Mouse (Mus musculus): ENCODE measurements around the gene Mroh7. TPM values are rescaled to one million over a fixed set of nuclear protein-coding genes. Genes with fewer than 3 reads are reported as not detected.

Mroh7 gene
- polyA plus RNA-seq, 1 experiment from 2014 or later = 0.38 TPM

DNA sequence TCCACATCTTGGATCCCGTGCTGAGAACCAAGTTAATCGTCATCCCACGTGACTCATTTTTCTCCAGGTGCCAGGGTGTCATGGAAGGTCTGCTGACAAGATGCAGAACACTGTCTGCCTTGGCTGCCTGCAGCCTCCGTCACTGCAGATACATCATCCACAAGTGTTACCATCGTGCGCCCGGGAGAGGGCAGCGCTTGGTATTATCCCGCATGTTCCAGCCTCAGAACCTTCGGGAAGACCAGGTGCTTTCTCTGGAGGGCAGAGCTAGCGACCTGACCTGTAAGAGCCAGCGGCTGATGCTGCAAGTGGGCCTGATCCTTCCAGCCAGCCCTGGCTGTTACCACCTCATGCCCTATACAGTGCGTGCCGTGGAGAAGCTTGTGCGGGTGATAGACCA, 77.7 kb downstream of the Mroh7 start:
- H3K36me3 ChIP-seq (ENCODE audit: control insufficient read depth, insufficient read depth, low read length) = 0 out of 2 replicates have a peak, but pooled peaks cover 3% of the 10 kb centered on the region
- 96% methylated on average over 15 of the region's 15 CpGs for WGBS
- no peak overlapping the region for H3K9ac ChIP-seq (ENCODE audit: low read depth, low read length)
- H3K9me3 ChIP-seq (replicated peaks; ENCODE audit: control insufficient read depth, low read length, poor library complexity, severe bottlenecking) = no peaks in the 10 kb centered on the region
- H3K4me1 ChIP-seq (ENCODE audit: control insufficient read depth, insufficient read depth, low read length) = peaks cover 7% of the 10 kb centered on the region
- peaks cover 10% of the 10 kb centered on the region for H3K27me3 ChIP-seq (ENCODE audit: control insufficient read depth, insufficient read depth, low read depth, low read length)
- H3K27ac ChIP-seq (ENCODE audit: low read length) = no peak overlapping the region
- no peak for ATAC-seq
- no peak overlapping the region for H3K4me3 ChIP-seq (ENCODE audit: low read depth, low read length)
- H3K4me2 ChIP-seq (ENCODE audit: low read length) = no peak overlapping the region

DNA sequence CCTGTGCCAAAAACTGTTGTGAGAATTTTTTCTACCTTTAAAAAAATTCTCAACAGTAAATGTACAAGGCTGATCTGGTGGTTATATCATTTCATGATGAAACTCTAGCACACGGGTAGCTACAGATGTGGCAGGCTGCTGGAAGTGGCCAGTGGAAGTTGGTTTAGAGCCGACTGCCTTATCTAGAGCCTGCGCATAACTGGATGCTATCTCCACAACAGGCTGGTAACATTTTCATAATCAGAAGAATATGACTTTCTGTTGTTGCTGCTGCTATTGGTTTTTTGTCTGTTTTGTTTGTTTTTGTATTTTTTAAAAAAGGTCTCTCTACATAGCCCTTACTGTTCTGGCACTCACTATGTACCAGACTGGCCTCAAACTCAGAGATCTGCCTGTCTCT, 78.2 kb downstream of the Mroh7 start:
- ATAC-seq = no peak
- Histone ChIP-seq H3K4me2 (ENCODE audit: low read length) (no peak overlapping the region), H3K27ac (ENCODE audit: low read length) (no peak overlapping the region), H3K4me3 (ENCODE audit: low read depth, low read length) (no peak overlapping the region), H3K36me3 (ENCODE audit: control insufficient read depth, insufficient read depth, low read length) (0 out of 2 replicates have a peak, but pooled peaks cover 3% of the 10 kb centered on the region), H3K9me3 (replicated peaks; ENCODE audit: control insufficient read depth, low read length, poor library complexity, severe bottlenecking) (no peaks in the 10 kb centered on the region), H3K4me1 (ENCODE audit: control insufficient read depth, insufficient read depth, low read length) (peaks cover 7% of the 10 kb centered on the region), H3K9ac (ENCODE audit: low read depth, low read length) (no peak overlapping the region), H3K27me3 (ENCODE audit: control insufficient read depth, insufficient read depth, low read depth, low read length) (peaks cover 10% of the 10 kb centered on the region)
- 97% methylated on average over 3 of the region's 3 CpGs for WGBS

DNA sequence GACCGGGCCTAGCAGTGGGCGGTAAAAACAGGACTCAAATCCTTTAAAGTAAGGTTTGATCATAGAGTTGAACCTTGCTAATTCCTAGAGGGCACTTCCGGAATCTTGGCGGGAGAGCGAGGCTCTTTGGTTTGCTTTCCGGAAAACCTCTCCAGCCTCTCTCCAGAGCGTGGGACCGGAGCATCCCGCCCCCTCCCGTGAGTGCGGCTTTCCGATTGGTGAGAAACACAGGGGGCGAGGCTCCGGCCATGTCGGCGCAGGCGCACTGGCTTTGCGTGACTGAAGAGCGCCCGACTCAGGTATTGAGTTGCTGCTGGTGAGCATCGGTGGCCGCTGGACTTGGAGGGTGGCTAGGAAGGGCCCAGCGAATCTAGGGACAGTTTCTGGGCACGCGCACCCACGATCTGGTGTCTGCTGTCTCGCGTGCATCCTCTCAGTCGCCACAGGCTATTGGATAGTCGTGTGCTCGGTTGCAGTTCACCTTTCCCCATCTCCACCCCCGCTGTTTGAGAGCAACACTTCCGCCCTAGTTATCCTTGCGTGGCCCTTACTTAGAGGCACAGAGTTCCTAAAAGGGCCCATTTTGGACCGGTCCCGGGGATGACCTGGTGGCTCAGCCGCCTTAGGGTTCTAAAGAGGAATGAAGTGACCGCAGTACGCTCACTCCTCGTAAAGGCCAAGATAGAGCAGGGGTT, 79.7 kb downstream of the Mroh7 start, which contains the start of gene Pars2:
Gene Pars2 (plus strand): TSS at position 237 of the 695 bp plus-strand sequence.
- Histone ChIP-seq H3K27ac (ENCODE audit: low read length) (peak within 1 kb of the TSS; percentile 79), H3K4me1 (ENCODE audit: control insufficient read depth, insufficient read depth, low read length) (peaks cover 7% of the 10 kb centered on the region), H3K9ac (ENCODE audit: low read depth, low read length) (peak within 1 kb of the TSS; percentile 80), H3K9me3 (replicated peaks; ENCODE audit: control insufficient read depth, low read length, poor library complexity, severe bottlenecking) (no peaks in the 10 kb centered on the region), H3K4me3 (ENCODE audit: low read depth, low read length) (peak within 1 kb of the TSS; percentile 72), H3K27me3 (ENCODE audit: control insufficient read depth, insufficient read depth, low read depth, low read length) (peaks cover 10% of the 10 kb centered on the region), H3K4me2 (ENCODE audit: low read length) (peak within 1 kb of the TSS; percentile 97), H3K36me3 (ENCODE audit: control insufficient read depth, insufficient read depth, low read length) (0 out of 2 replicates have a peak, but pooled peaks cover 3% of the 10 kb centered on the region)
- WGBS = 2% methylated on average over 40 of the region's 40 CpGs
- peak; percentile 97 for ATAC-seq

DNA sequence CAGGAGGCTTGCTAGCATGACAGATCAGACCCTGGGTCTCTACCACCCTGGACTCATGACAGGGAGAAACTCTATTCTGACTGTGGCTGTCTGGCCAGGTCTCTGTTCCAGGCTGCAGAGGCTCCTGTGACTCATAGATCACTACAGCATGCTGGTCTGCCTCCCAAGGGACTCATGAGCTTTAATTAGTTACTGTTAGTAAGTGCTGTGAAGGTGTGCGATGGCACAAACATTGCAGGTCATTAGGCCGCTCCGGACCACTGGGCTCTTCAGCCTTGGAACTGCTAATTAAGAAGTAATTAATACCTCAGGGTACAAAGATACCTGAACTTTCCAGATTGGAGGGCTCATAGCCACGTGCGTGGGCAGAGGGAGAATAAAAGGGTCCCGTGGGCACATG, 83.6 kb downstream of the Mroh7 start:
- WGBS = 87% methylated on average over 6 of the region's 6 CpGs
- ATAC-seq = no peak
- H3K27me3 ChIP-seq (ENCODE audit: control insufficient read depth, insufficient read depth, low read depth, low read length) = peaks cover 10% of the 10 kb centered on the region

DNA sequence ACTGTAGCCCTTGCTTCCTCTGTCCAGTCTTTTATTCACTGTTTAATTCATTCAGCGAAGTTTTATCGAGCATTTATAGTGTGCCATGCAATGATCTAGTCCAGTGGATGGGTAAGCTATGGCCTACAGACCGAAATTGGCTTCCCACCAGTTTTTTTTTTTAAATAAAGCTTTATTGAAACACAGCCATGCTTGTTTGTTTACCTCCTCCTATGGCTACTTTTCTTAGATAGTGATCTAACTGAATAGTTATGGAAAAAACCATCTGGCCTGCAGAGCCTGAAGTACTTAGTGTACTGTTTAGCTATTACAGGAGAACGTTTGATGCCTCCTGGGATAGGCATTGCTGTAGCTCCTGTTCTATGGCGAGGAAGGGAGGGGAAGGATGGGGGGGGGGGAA, 84.9 kb downstream of the Mroh7 start:
- Histone ChIP-seq H3K4me3 (ENCODE audit: low read depth, low read length) (no peak overlapping the region), H3K9ac (ENCODE audit: low read depth, low read length) (no peak overlapping the region), H3K27ac (ENCODE audit: low read length) (no peak overlapping the region), H3K27me3 (ENCODE audit: control insufficient read depth, insufficient read depth, low read depth, low read length) (peaks cover 10% of the 10 kb centered on the region), H3K4me1 (ENCODE audit: control insufficient read depth, insufficient read depth, low read length) (peaks cover 7% of the 10 kb centered on the region), H3K4me2 (ENCODE audit: low read length) (no peak overlapping the region), H3K9me3 (replicated peaks; ENCODE audit: control insufficient read depth, low read length, poor library complexity, severe bottlenecking) (no peaks in the 10 kb centered on the region), H3K36me3 (ENCODE audit: control insufficient read depth, insufficient read depth, low read length) (no peaks in the 10 kb centered on the region)
- ATAC-seq = no peak
- WGBS = 76% methylated on average over 5 of the region's 5 CpGs

More for the DNA sequence above, 83.6 kb downstream of the Mroh7 start:
- H3K4me1 ChIP-seq (ENCODE audit: control insufficient read depth, insufficient read depth, low read length) = peaks cover 15% of the 10 kb centered on the region
- no peak overlapping the region for H3K4me2 ChIP-seq (ENCODE audit: low read length)
- H3K27ac ChIP-seq (ENCODE audit: low read length) = no peak overlapping the region
- H3K4me3 ChIP-seq (ENCODE audit: low read depth, low read length) = no peak overlapping the region
- no peaks in the 10 kb centered on the region for H3K36me3 ChIP-seq (ENCODE audit: control insufficient read depth, insufficient read depth, low read length)
- no peak overlapping the region for H3K9ac ChIP-seq (ENCODE audit: low read depth, low read length)
- no peaks in the 10 kb centered on the region for H3K9me3 ChIP-seq (replicated peaks; ENCODE audit: control insufficient read depth, low read length, poor library complexity, severe bottlenecking)

DNA sequence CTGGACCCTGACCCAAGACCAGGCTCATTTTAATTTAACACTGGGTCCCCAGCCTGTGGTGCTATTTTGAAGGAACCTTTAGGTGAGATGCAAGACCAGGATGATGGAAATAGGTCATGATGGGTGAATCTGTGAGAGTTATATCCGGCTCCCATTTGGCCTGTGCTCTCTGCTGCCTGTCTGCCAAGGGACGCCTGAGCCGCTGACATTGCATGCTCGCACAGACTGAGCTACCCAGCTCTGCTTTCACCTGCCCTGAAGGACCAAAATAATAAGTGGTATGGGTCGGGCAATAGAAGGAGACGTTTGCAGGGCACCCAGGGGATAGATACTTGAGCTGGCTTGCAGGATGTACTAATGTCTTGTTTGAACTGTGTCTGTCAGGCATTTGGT, 86.5 kb downstream of the Mroh7 start:
- H3K9me3 ChIP-seq (replicated peaks; ENCODE audit: control insufficient read depth, low read length, poor library complexity, severe bottlenecking) = no peaks in the 10 kb centered on the region
- H3K36me3 ChIP-seq (ENCODE audit: control insufficient read depth, insufficient read depth, low read length) = no peaks in the 10 kb centered on the region
- no peak for ATAC-seq
- H3K9ac ChIP-seq (ENCODE audit: low read depth, low read length) = no peak overlapping the region
- peaks cover 10% of the 10 kb centered on the region for H3K27me3 ChIP-seq (ENCODE audit: control insufficient read depth, insufficient read depth, low read depth, low read length)
- H3K4me1 ChIP-seq (ENCODE audit: control insufficient read depth, insufficient read depth, low read length) = peaks cover 7% of the 10 kb centered on the region
- H3K4me2 ChIP-seq (ENCODE audit: low read length) = no peak overlapping the region
- H3K27ac ChIP-seq (ENCODE audit: low read length) = no peak overlapping the region
- H3K4me3 ChIP-seq (ENCODE audit: low read depth, low read length) = no peak overlapping the region
- 71% methylated on average over 6 of the region's 6 CpGs for WGBS

DNA sequence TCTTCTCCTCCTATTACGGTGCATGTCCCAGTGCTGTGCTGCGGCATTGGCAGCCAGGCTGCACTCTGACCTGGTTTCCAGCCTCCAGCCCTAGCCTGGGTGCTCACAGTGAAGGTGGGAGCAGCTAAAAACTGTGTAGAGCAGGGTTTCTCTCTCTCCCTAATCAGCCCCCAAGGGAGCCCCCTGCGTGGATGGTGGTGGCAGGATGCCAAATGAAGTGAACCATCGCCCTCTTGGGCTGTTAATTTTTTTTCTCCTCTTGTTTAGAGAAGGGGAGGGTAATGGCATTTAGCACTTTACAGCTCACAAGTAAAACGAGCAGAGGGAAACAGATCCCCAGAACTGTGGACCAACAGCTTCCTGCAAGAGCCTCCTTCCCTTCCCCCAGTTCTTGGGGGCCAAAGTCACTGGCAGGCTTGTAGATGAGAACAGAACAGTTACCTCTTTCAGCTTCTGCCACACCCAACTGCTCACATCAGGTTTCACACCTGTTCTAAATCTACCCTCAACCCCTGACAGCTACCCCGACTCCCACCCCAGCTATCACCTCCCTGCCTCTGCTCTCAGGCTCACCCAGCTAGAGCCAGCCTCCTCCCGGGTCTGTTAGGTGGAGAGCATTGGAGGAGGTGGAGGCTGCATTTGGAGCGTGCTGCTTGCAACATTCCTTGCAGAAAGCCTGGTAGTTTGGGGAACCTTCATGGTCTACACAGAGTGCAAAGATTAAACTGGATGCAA, 87.1 kb downstream of the Mroh7 start:
- Histone ChIP-seq H3K4me2 (ENCODE audit: low read length) (no peak overlapping the region), H3K4me3 (ENCODE audit: low read depth, low read length) (no peak overlapping the region), H3K27me3 (ENCODE audit: control insufficient read depth, insufficient read depth, low read depth, low read length) (peaks cover 5% of the 10 kb centered on the region; the same call in 1 of the 2 replicates), H3K36me3 (ENCODE audit: control insufficient read depth, insufficient read depth, low read length) (no peaks in the 10 kb centered on the region), H3K27ac (ENCODE audit: low read length) (no peak overlapping the region), H3K9me3 (replicated peaks; ENCODE audit: control insufficient read depth, low read length, poor library complexity, severe bottlenecking) (no peaks in the 10 kb centered on the region), H3K4me1 (ENCODE audit: control insufficient read depth, insufficient read depth, low read length) (peaks cover 7% of the 10 kb centered on the region), H3K9ac (ENCODE audit: low read depth, low read length) (no peak overlapping the region; the same call in 1 of the 2 replicates)
- 49% methylated on average over 8 of the region's 8 CpGs for WGBS
- no peak for ATAC-seq

DNA sequence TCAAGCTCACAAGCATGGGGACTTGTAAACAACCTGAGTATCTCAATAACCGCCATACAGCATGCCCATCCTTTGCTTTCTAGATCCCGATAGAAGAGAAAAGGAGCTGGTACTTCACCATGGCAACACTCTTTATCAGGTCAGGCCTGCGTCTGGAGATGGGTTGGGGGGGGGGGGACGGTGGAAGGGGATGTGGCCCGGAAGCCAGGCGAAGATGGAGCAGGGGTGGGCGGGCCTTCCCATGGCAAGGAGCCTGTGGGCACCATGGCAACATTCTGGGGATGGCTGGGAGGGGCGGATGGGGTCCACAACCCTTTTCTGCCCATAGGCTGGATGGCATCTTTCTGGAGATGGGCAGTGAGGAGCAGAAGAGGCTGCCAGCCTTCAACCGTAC, 96.6 kb downstream of the Mroh7 start:
- 33% methylated on average over 9 of the region's 9 CpGs for whole genome bisulfite sequencing
- no peak overlapping the region; the same call in 1 of the 2 replicates for H3K4me3 ChIP-seq (ENCODE audit: low read depth, low read length)
- H3K27ac ChIP-seq (ENCODE audit: low read length) = peak overlapping the region; percentile 91
- peak overlapping the region; percentile 52; the same call in 1 of the 2 replicates for H3K9ac ChIP-seq (ENCODE audit: low read depth, low read length)
- no peaks in the 10 kb centered on the region for H3K9me3 ChIP-seq (replicated peaks; ENCODE audit: control insufficient read depth, low read length, poor library complexity, severe bottlenecking)
- peak overlapping the region; percentile 42 for H3K4me2 ChIP-seq (ENCODE audit: low read length)
- H3K4me1 ChIP-seq (ENCODE audit: control insufficient read depth, insufficient read depth, low read length) = peaks cover 40% of the 10 kb centered on the region
- H3K27me3 ChIP-seq (ENCODE audit: control insufficient read depth, insufficient read depth, low read depth, low read length) = no peaks in the 10 kb centered on the region
- ATAC-seq = peak; percentile 15; the same call in 1 of the 2 replicates
- no peaks in the 10 kb centered on the region for H3K36me3 ChIP-seq (ENCODE audit: control insufficient read depth, insufficient read depth, low read length)
